Mouse (Mus musculus) small intestine, adult 2 months (tissue): ENCODE data around the gene Bglap3.

Source experiments
- CTCF ChIP-seq: fragments of 200-500 bp; IDR thresholded peaks from 2 replicates; pipeline ENCODE4 v1.5.1; 2012; ENCODE audit warnings: low read depth, mild to moderate bottlenecking, control low read depth, inconsistent platforms, low read length, moderate library complexity, mixed read lengths; ENCODE audit not compliant: insufficient replicate concordance, insufficient read length; ENCODE audit errors: extremely low read depth
- POLR2A ChIP-seq: fragments of 200-500 bp; IDR thresholded peaks from 2 replicates; pipeline ENCODE4 v1.6.1; 2012; ENCODE audit warnings: low read depth, mild to moderate bottlenecking, control low read depth, inconsistent platforms, low read length, moderate library complexity

GRCm38 (mm10) chr3:88418016-88418415 lies 45.5 kb upstream of the Bglap3 start:
- TF ChIP-seq CTCF: no peak
- no peak for TF ChIP-seq POLR2A
